Mouse (Mus musculus) cerebellum, postnatal 14 days (tissue): ENCODE data around the gene Fam131a.
"Not testable (repeated sequence)": the region's sequence is repeated elsewhere in the genome, so short reads cannot be mapped to it uniquely, and the experiment has no call there.

Experiments used
- DNase-seq, 2 experiments: peaks; one replicate each; pipeline ENCODE4 v3.0.0; 2021; ENCODE audit warnings: mixed read lengths in 2 of 2

Fam131a gene

GRCm38 (mm10) chr16:20693111-20693701 is at the start of gene Fam131a:
Gene Fam131a, plus strand, starts transcription at chr16:20693241.
- DNase-seq: peak; percentile 95 to 99

- DNase-seq: no peak
Observed at GRCm38 (mm10) chr16:20643911-20644310, 49.1 kb upstream of the Fam131a start.

- peak; percentile 98 to 99 for DNase-seq
Observed at GRCm38 (mm10) chr16:20651076-20651946, 41.7 kb upstream of the Fam131a start, which contains the start of gene Psmd2. Gene Psmd2, plus strand, starts transcription at chr16:20651652.

- no peak for DNase-seq
Observed at GRCm38 (mm10) chr16:20651947-20652310, 41.1 kb upstream of the Fam131a start.

GRCm38 (mm10) chr16:20653315-20653714 is 39.7 kb upstream of the Fam131a start:
- DNase-seq: no peak

- no peak for DNase-seq
Observed at GRCm38 (mm10) chr16:20657661-20658060, 35.4 kb upstream of the Fam131a start.

GRCm38 (mm10) chr16:20668013-20668412 is 25.0 kb upstream of the Fam131a start, which contains the start of gene Eif4g1:
Gene Eif4g1, plus strand, starts transcription at chr16:20668313.
- not testable (repeated sequence) for DNase-seq

GRCm38 (mm10) chr16:20670291-20670690 is 22.8 kb upstream of the Fam131a start:
- no peak for DNase-seq

GRCm38 (mm10) chr16:20671886-20672285 is 21.2 kb upstream of the Fam131a start:
- DNase-seq: no peak

GRCm38 (mm10) chr16:20672500-20672902 is 20.5 kb upstream of the Fam131a start:
- DNase-seq: peak; percentile 97 to 98

- peak; percentile 71 to 75 for DNase-seq
Observed at GRCm38 (mm10) chr16:20672965-20673705, 19.9 kb upstream of the Fam131a start.

- peak; percentile 32 to 33 for DNase-seq
Observed at GRCm38 (mm10) chr16:20673706-20674303, 19.2 kb upstream of the Fam131a start.

GRCm38 (mm10) chr16:20675213-20675612 is 17.8 kb upstream of the Fam131a start:
- no peak for DNase-seq

- DNase-seq: no peak
Observed at GRCm38 (mm10) chr16:20676702-20677101, 16.3 kb upstream of the Fam131a start.

- DNase-seq: no peak
Observed at GRCm38 (mm10) chr16:20677380-20677779, 15.7 kb upstream of the Fam131a start.

GRCm38 (mm10) chr16:20677974-20678675 is 14.9 kb upstream of the Fam131a start:
- DNase-seq: peak; percentile 74 to 76

- DNase-seq: no peak
Observed at GRCm38 (mm10) chr16:20690774-20691173, 2.3 kb upstream of the Fam131a start.

GRCm38 (mm10) chr16:20691617-20692016 is 1.4 kb upstream of the Fam131a start:
- DNase-seq: no peak

GRCm38 (mm10) chr16:20692241-20692965 is 638 bp upstream of the Fam131a start:
- DNase-seq: peak in 1 of 2 experiments; percentile 44

- DNase-seq: peak; percentile 78 to 86
Observed at GRCm38 (mm10) chr16:20694781-20695180, 1.7 kb downstream of the Fam131a start.

GRCm38 (mm10) chr16:20695622-20696323 is 2.7 kb downstream of the Fam131a start:
- DNase-seq: peak; percentile 96 to 97
